14 mouse cellular contexts compared by ENCODE assay signal in genomic region chr1:71506534-71506933, GRCm38 (mm10). TPM values are rescaled to one million over a fixed set of nuclear protein-coding genes. Genes with fewer than 3 reads are reported as not detected.
DNase-seq lines count a peak whose midpoint lies in the region; ATAC-seq lines count a peak whose summit lies in the region.
"Had no signal": no experiment of that assay in that cellular context is flagged by ENCODE, and none has a peak within 500 bp of the region (broad histone marks: within the 10 kb centered on the region; RNA-seq: fewer than 3 reads in every experiment).

No protein-coding gene starts in this region.

- no peak overlapping the region for H3K4me3 ChIP-seq in hindbrain, embryonic 15.5 days
- H3K4me3 ChIP-seq in hindbrain, embryonic 10.5 days: no peak overlapping the region
- peak overlapping the region; percentile 12 for H3K4me3 ChIP-seq in megakaryocyte, embryonic 14.5 days (replicated peaks)
- H3K4me3 ChIP-seq: heart, embryonic 10.5 days; limb, embryonic 10.5 days; midbrain, embryonic 12.5 days had no signal

- H3K27me3 ChIP-seq in hindbrain, embryonic 15.5 days: no peaks in the 10 kb centered on the region
- H3K27me3 ChIP-seq in hindbrain, embryonic 10.5 days (ENCODE audit: insufficient read depth, poor library complexity, severe bottlenecking): no peaks in the 10 kb centered on the region
- H3K27me3 ChIP-seq in megakaryocyte, embryonic 14.5 days (replicated peaks): peaks cover 6% of the 10 kb centered on the region
- H3K27me3 ChIP-seq: midbrain, embryonic 12.5 days had no signal

- intact Hi-C loops in heart, postnatal 36 days (cut with DNase I): loop anchor here (1.0 to 5.0 kb wide), 2 partner anchors 217 to 616 kb away; no protein-coding TSS in a partner anchor

- H3K4me2 ChIP-seq in hindbrain, embryonic 15.5 days: peak overlapping the region; percentile 37; the same call in 1 of the 2 replicates
- H3K4me2 ChIP-seq: midbrain, embryonic 12.5 days had no signal

- no peaks in the 10 kb centered on the region for H3K9me3 ChIP-seq in hindbrain, embryonic 15.5 days
- H3K9me3 ChIP-seq in hindbrain, embryonic 10.5 days: no peaks in the 10 kb centered on the region
- peaks cover 3% of the 10 kb centered on the region; the same call in 1 of the 2 replicates for H3K9me3 ChIP-seq in megakaryocyte, embryonic 14.5 days
- H3K9me3 ChIP-seq: heart, embryonic 10.5 days; limb, embryonic 10.5 days; midbrain, embryonic 12.5 days had no signal

- WGBS in hindbrain, embryonic 15.5 days: 46% methylated on average over 3 of the region's 3 CpGs
- 55% methylated on average over 3 of the region's 3 CpGs for WGBS in hindbrain, embryonic 10.5 days

- H3K27ac ChIP-seq in hindbrain, embryonic 15.5 days (replicated peaks): no peak overlapping the region
- H3K27ac ChIP-seq in hindbrain, embryonic 10.5 days: no peak overlapping the region
- H3K27ac ChIP-seq: heart, embryonic 10.5 days; limb, embryonic 10.5 days; midbrain, embryonic 12.5 days had no signal

- peaks cover 11% of the 10 kb centered on the region for H3K4me1 ChIP-seq in hindbrain, embryonic 15.5 days (replicated peaks)
- peaks cover 6% of the 10 kb centered on the region for H3K4me1 ChIP-seq in hindbrain, embryonic 10.5 days (replicated peaks)
- H3K4me1 ChIP-seq in megakaryocyte, embryonic 14.5 days: peaks cover 15% of the 10 kb centered on the region
- H3K4me1 ChIP-seq: heart, embryonic 10.5 days had no signal

- H3K9ac ChIP-seq in hindbrain, embryonic 15.5 days: no peak overlapping the region
- H3K9ac ChIP-seq: midbrain, embryonic 12.5 days had no signal

- no peak for DNase-seq in hindbrain, embryonic 10.5 days (ENCODE audit: low spot score)
- DNase-seq in urinary bladder, postnatal 14 days (ENCODE audit: low spot score): peak; percentile 6
- no peak for DNase-seq in urinary bladder, postnatal 25 days (ENCODE audit: low spot score)
- no peak for DNase-seq in heart, postnatal 36 days
- no peak for DNase-seq in spleen, postnatal 10 days (ENCODE audit: low spot score in 2 of 2)
- DNase-seq: kidney, adult 18-20 months; layer of hippocampus, adult 9-11 months; lung, adult 18-20 months; thymus, postnatal 14 days had no signal

- no peak for ATAC-seq in hindbrain, embryonic 15.5 days (ENCODE audit: low FRiP score, low read depth)

- no peaks in the 10 kb centered on the region for H3K36me3 ChIP-seq in hindbrain, embryonic 15.5 days
- no peaks in the 10 kb centered on the region for H3K36me3 ChIP-seq in hindbrain, embryonic 10.5 days
- no peaks in the 10 kb centered on the region for H3K36me3 ChIP-seq in megakaryocyte, embryonic 14.5 days (replicated peaks; ENCODE audit: low read length)
- H3K36me3 ChIP-seq: heart, embryonic 10.5 days; limb, embryonic 10.5 days; midbrain, embryonic 12.5 days had no signal

RNA-seq across cellular contexts. Expression of gene Atic, which starts 50.4 kb away (rescaled TPM):
- 30.1 and 33.6 TPM in 2 replicates for polyA plus RNA-seq in hindbrain, embryonic 15.5 days (2015; fragmentation: Nextera tagmentation; extraction: Ambion mirVana)
- 46.0 and 63.4 TPM in 2 replicates for polyA plus RNA-seq in hindbrain, embryonic 10.5 days (2016; fragmentation: Nextera tagmentation; extraction: Ambion mirVana)
- 4.7 and 10.4 TPM in 2 replicates for polyA plus RNA-seq in megakaryocyte, embryonic 14.5 days (2012; ENCODE audit: insufficient read depth, low replicate concordance)
- total RNA-seq in heart, postnatal 36 days (2021): 10 to 100 TPM; 20.8 to 24.0 TPM
